Mouse (Mus musculus) embryonic facial prominence, embryonic 11.5 days (tissue): ENCODE measurements around the gene Neurl1a. TPM values are rescaled to one million over a fixed set of nuclear protein-coding genes. Genes with fewer than 3 reads are reported as not detected.

Experiments
- ATAC-seq: fragments of 200-750 bp; cut with Nextera tagmentation; replicated peaks from 2 replicates; pipeline ENCODE4 v1.8.0; 2017; ENCODE audit warnings: low read depth; ENCODE audit not compliant: insufficient number of reproducible peaks, low FRiP score, low TSS enrichment
- DNase-seq: peaks from one replicate; pipeline ENCODE4 v3.0.0-alpha.2; 2015; ENCODE audit warnings: low spot score
- H3K27ac ChIP-seq: fragments of 300-500 bp; sonication (generic); replicated peaks from 2 replicates; pipeline ENCODE4 v1.5.1; 2014; ENCODE audit warnings: mild to moderate bottlenecking, low read depth, low read length, control low read depth
- H3K27me3 ChIP-seq: fragments of 300-500 bp; sonication (generic); 2 replicates; pipeline ENCODE4 v1.6.1; 2014; ENCODE audit warnings: mild to moderate bottlenecking, low read length, moderate library complexity, mixed read lengths; ENCODE audit not compliant: control insufficient read depth, insufficient read depth
- H3K36me3 ChIP-seq: fragments of 300-500 bp; sonication (generic); replicated peaks from 2 replicates; pipeline ENCODE4 v1.6.1; 2014; ENCODE audit warnings: low read depth, mild to moderate bottlenecking, low read length, moderate library complexity, mixed read lengths; ENCODE audit not compliant: control insufficient read depth, insufficient read depth
- H3K4me1 ChIP-seq: fragments of 300-500 bp; sonication (generic); 2 replicates; pipeline ENCODE4 v1.6.1; 2014; ENCODE audit warnings: low read length, mixed read lengths; ENCODE audit not compliant: control insufficient read depth, insufficient read depth
- H3K4me2 ChIP-seq: fragments of 300-500 bp; sonication (generic); 2 replicates; pipeline ENCODE4 v1.6.1; 2014; ENCODE audit warnings: low read depth, mild to moderate bottlenecking, control low read depth, low read length, moderate library complexity
- H3K4me3 ChIP-seq: fragments of 300-500 bp; sonication (generic); 2 replicates; pipeline ENCODE4 v1.5.1; 2014; ENCODE audit warnings: low read depth, low read length, control low read depth
- H3K9ac ChIP-seq: fragments of 300-500 bp; sonication (generic); replicated peaks from 2 replicates; pipeline ENCODE4 v1.6.1; 2014; ENCODE audit warnings: mild to moderate bottlenecking, control low read depth, low read length
- H3K9me3 ChIP-seq: fragments of 300-500 bp; sonication (generic); replicated peaks from 2 replicates; pipeline ENCODE4 v1.6.1; 2016; ENCODE audit warnings: mild to moderate bottlenecking, low read length, inconsistent platforms, mixed read lengths; ENCODE audit not compliant: control insufficient read depth
- WGBS: fragments of 180-500 bp; shearing (Covaris S2); extraction: QIAGEN DNeasy Blood & Tissue Kit; methylation state at CpG from one replicate; pipeline ENCODE4 v1.1.7; 2014; 5-methylcytosine and 5-hydroxymethylcytosine counted together
- polyA plus RNA-seq: library from polyadenylated mRNA; unstranded; fragments of >200 nt; fragmentation: Nextera tagmentation; extraction: Ambion mirVana; gene quantifications from 2 replicates; pipeline ENCODE4 v1.2.1, GENCODE M21; 2014

Gene Neurl1a
- polyA plus RNA-seq, 1 experiment from 2014 or later: 2.9 TPM

- Histone ChIP-seq H3K9me3 (no peaks in the 10 kb centered on the region), H3K27ac (no peak overlapping the region), H3K4me2 (no peak overlapping the region), H3K9ac (no peak overlapping the region), H3K27me3 (no peaks in the 10 kb centered on the region), H3K4me1 (no peaks in the 10 kb centered on the region), H3K4me3 (no peak overlapping the region), H3K36me3 (no peaks in the 10 kb centered on the region)
- 86% methylated on average over 4 of the region's 4 CpGs for WGBS
- no peak for ATAC-seq
- DNase-seq: no peak
Measured at GRCm38 (mm10) chr19:47221006-47221405, 42.4 kb downstream of the Neurl1a start.

- H3K27ac ChIP-seq: no peak overlapping the region
- H3K9ac ChIP-seq: no peak overlapping the region
- H3K27me3 ChIP-seq: no peaks in the 10 kb centered on the region
- no peak overlapping the region for H3K4me2 ChIP-seq
- DNase-seq (no peak), ATAC-seq (no peak)
- H3K9me3 ChIP-seq: no peaks in the 10 kb centered on the region
- 77% methylated on average over 7 of the region's 7 CpGs for WGBS
- H3K4me1 ChIP-seq: no peaks in the 10 kb centered on the region
- no peak overlapping the region for H3K4me3 ChIP-seq
- H3K36me3 ChIP-seq: no peaks in the 10 kb centered on the region
Measured at GRCm38 (mm10) chr19:47221500-47222153, 43.0 kb downstream of the Neurl1a start.

- no peak overlapping the region for H3K27ac ChIP-seq
Measured at GRCm38 (mm10) chr19:47222154-47222840, 43.7 kb downstream of the Neurl1a start.

GRCm38 (mm10) chr19:47222841-47223557, 44.4 kb downstream of the Neurl1a start:
- Histone ChIP-seq H3K36me3 (no peaks in the 10 kb centered on the region), H3K4me1 (no peaks in the 10 kb centered on the region), H3K9me3 (no peaks in the 10 kb centered on the region), H3K9ac (no peak overlapping the region), H3K27ac (no peak overlapping the region), H3K4me3 (no peak overlapping the region), H3K27me3 (no peaks in the 10 kb centered on the region), H3K4me2 (no peak overlapping the region)
- DNase-seq (no peak), ATAC-seq (no peak)
- WGBS: 74% methylated on average over 15 of the region's 15 CpGs

More at GRCm38 (mm10) chr19:47222154-47222840, 43.7 kb downstream of the Neurl1a start:
- Histone ChIP-seq H3K4me1 (no peaks in the 10 kb centered on the region), H3K27me3 (no peaks in the 10 kb centered on the region), H3K4me3 (no peak overlapping the region), H3K9me3 (no peaks in the 10 kb centered on the region), H3K9ac (no peak overlapping the region), H3K4me2 (no peak overlapping the region), H3K36me3 (no peaks in the 10 kb centered on the region)
- no peak for DNase-seq
- 0 out of 2 replicates have a peak, but pooled peaks have one; percentile 29 for ATAC-seq
- WGBS: 85% methylated on average over 8 of the region's 8 CpGs

- no peaks in the 10 kb centered on the region for H3K36me3 ChIP-seq
- H3K9me3 ChIP-seq: no peaks in the 10 kb centered on the region
- H3K4me3 ChIP-seq: no peak overlapping the region
- 70% methylated on average over 4 of the region's 4 CpGs for WGBS
- H3K27ac ChIP-seq: no peak overlapping the region
- DNase-seq (no peak), ATAC-seq (no peak)
- H3K4me1 ChIP-seq: peaks cover 7% of the 10 kb centered on the region
- no peaks in the 10 kb centered on the region for H3K27me3 ChIP-seq
- no peak overlapping the region for H3K4me2 ChIP-seq
- H3K9ac ChIP-seq: no peak overlapping the region
Measured at GRCm38 (mm10) chr19:47224743-47225142, 46.1 kb downstream of the Neurl1a start.

- Histone ChIP-seq H3K4me3 (no peak overlapping the region), H3K27ac (no peak overlapping the region), H3K36me3 (no peaks in the 10 kb centered on the region), H3K27me3 (no peaks in the 10 kb centered on the region), H3K4me2 (no peak overlapping the region), H3K9ac (no peak overlapping the region), H3K9me3 (no peaks in the 10 kb centered on the region), H3K4me1 (peaks cover 7% of the 10 kb centered on the region)
- WGBS: 83% methylated on average over 5 of the region's 5 CpGs
- ATAC-seq: no peak
- DNase-seq: no peak
Measured at GRCm38 (mm10) chr19:47225791-47226190, 47.2 kb downstream of the Neurl1a start.

- ATAC-seq (peak; percentile 61), DNase-seq (peak; percentile 42)
- H3K36me3 ChIP-seq: no peaks in the 10 kb centered on the region
- peak overlapping the region; percentile 33; the same call in 1 of the 2 replicates for H3K9ac ChIP-seq
- 6% methylated on average over 17 of the region's 17 CpGs for whole genome bisulfite sequencing
- H3K4me2 ChIP-seq: peak overlapping the region; percentile 38
- H3K27ac ChIP-seq: 0 out of 2 replicates have a peak overlapping the region, but pooled peaks have one; percentile 3
- H3K9me3 ChIP-seq: no peaks in the 10 kb centered on the region
- no peaks in the 10 kb centered on the region for H3K27me3 ChIP-seq
- H3K4me3 ChIP-seq: 0 out of 2 replicates have a peak overlapping the region, but pooled peaks have one; percentile 15
- peaks cover 7% of the 10 kb centered on the region for H3K4me1 ChIP-seq
Measured at GRCm38 (mm10) chr19:47228725-47229252, 50.2 kb downstream of the Neurl1a start.
